Mouse (Mus musculus) embryonic facial prominence, embryonic 11.5 days (tissue): ENCODE measurements at regions not wholly inside any gene's neighbourhood (a gene's known extent, or its start where the extent isn't known, plus 50 kb on each side); places are given as distances from the start of the nearest gene placed in this dataset.

Source experiments
- ATAC-seq: fragments of 200-750 bp; cut with Nextera tagmentation; replicated peaks from 2 replicates; pipeline ENCODE4 v1.8.0; 2017; ENCODE audit warnings: low read depth; ENCODE audit not compliant: insufficient number of reproducible peaks, low FRiP score, low TSS enrichment
- DNase-seq: peaks from one replicate; pipeline ENCODE4 v3.0.0-alpha.2; 2015; ENCODE audit warnings: low spot score
- H3K27ac ChIP-seq: fragments of 300-500 bp; sonication (generic); replicated peaks from 2 replicates; pipeline ENCODE4 v1.5.1; 2014; ENCODE audit warnings: mild to moderate bottlenecking, low read depth, low read length, control low read depth
- H3K27me3 ChIP-seq: fragments of 300-500 bp; sonication (generic); 2 replicates; pipeline ENCODE4 v1.6.1; 2014; ENCODE audit warnings: mild to moderate bottlenecking, low read length, moderate library complexity, mixed read lengths; ENCODE audit not compliant: control insufficient read depth, insufficient read depth
- H3K36me3 ChIP-seq: fragments of 300-500 bp; sonication (generic); replicated peaks from 2 replicates; pipeline ENCODE4 v1.6.1; 2014; ENCODE audit warnings: low read depth, mild to moderate bottlenecking, low read length, moderate library complexity, mixed read lengths; ENCODE audit not compliant: control insufficient read depth, insufficient read depth
- H3K4me1 ChIP-seq: fragments of 300-500 bp; sonication (generic); 2 replicates; pipeline ENCODE4 v1.6.1; 2014; ENCODE audit warnings: low read length, mixed read lengths; ENCODE audit not compliant: control insufficient read depth, insufficient read depth
- H3K4me2 ChIP-seq: fragments of 300-500 bp; sonication (generic); 2 replicates; pipeline ENCODE4 v1.6.1; 2014; ENCODE audit warnings: low read depth, mild to moderate bottlenecking, control low read depth, low read length, moderate library complexity
- H3K4me3 ChIP-seq: fragments of 300-500 bp; sonication (generic); 2 replicates; pipeline ENCODE4 v1.5.1; 2014; ENCODE audit warnings: low read depth, low read length, control low read depth
- H3K9ac ChIP-seq: fragments of 300-500 bp; sonication (generic); replicated peaks from 2 replicates; pipeline ENCODE4 v1.6.1; 2014; ENCODE audit warnings: mild to moderate bottlenecking, control low read depth, low read length
- H3K9me3 ChIP-seq: fragments of 300-500 bp; sonication (generic); replicated peaks from 2 replicates; pipeline ENCODE4 v1.6.1; 2016; ENCODE audit warnings: mild to moderate bottlenecking, low read length, inconsistent platforms, mixed read lengths; ENCODE audit not compliant: control insufficient read depth
- WGBS: fragments of 180-500 bp; shearing (Covaris S2); extraction: QIAGEN DNeasy Blood & Tissue Kit; methylation state at CpG from one replicate; pipeline ENCODE4 v1.1.7; 2014; 5-methylcytosine and 5-hydroxymethylcytosine counted together

GRCm38 (mm10) chr14:76931398-76931797 is 105.2 kb upstream of the Ccdc122 start:
- Histone ChIP-seq H3K27me3 (no peaks in the 10 kb centered on the region), H3K4me2 (no peak overlapping the region), H3K4me3 (no peak overlapping the region), H3K36me3 (no peaks in the 10 kb centered on the region), H3K27ac (no peak overlapping the region), H3K9ac (no peak overlapping the region), H3K9me3 (no peaks in the 10 kb centered on the region), H3K4me1 (no peaks in the 10 kb centered on the region)
- DNase-seq (peak; percentile 17), ATAC-seq (no peak)
- WGBS = 29% methylated on average over 1 of the region's 1 CpGs

DNA sequence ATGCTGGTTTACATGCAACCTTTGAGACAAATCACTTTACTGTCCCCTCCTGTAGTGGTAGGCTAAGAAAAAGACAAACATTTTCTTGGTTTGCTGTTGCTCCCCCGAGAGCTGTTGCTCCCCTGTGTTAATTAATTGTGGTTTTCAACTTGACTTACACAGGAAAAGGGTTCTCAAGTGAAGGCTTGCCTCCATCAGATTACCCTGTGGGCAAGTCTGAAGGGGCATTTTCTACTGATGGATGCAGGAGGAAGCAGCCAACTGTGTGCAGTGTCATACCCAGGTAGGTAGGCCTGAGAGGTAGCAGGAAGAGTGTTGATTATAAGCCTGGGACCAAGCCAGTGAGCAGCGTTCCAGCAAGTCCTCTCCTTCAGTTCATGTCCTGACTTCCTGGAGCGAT is 107.0 kb upstream of the Ccdc122 start:
- Histone ChIP-seq H3K4me2 (no peak overlapping the region), H3K4me3 (no peak overlapping the region), H3K9ac (no peak overlapping the region), H3K9me3 (no peaks in the 10 kb centered on the region), H3K27ac (no peak overlapping the region), H3K4me1 (no peaks in the 10 kb centered on the region), H3K27me3 (no peaks in the 10 kb centered on the region), H3K36me3 (no peaks in the 10 kb centered on the region)
- DNase-seq (no peak), ATAC-seq (no peak)
- 80% methylated on average over 3 of the region's 3 CpGs for WGBS

GRCm38 (mm10) chr14:76928706-76929105 is 107.9 kb upstream of the Ccdc122 start:
- H3K9ac ChIP-seq = no peak overlapping the region
- H3K4me1 ChIP-seq = no peaks in the 10 kb centered on the region
- no peaks in the 10 kb centered on the region for H3K36me3 ChIP-seq
- ATAC-seq (no peak), DNase-seq (no peak)
- no peak overlapping the region for H3K4me3 ChIP-seq
- H3K27me3 ChIP-seq = no peaks in the 10 kb centered on the region
- no peak overlapping the region for H3K27ac ChIP-seq
- 92% methylated on average over 3 of the region's 3 CpGs for WGBS
- no peaks in the 10 kb centered on the region for H3K9me3 ChIP-seq
- H3K4me2 ChIP-seq = no peak overlapping the region

- Histone ChIP-seq H3K9me3 (no peaks in the 10 kb centered on the region), H3K4me2 (no peak overlapping the region), H3K9ac (no peak overlapping the region), H3K27me3 (no peaks in the 10 kb centered on the region), H3K36me3 (no peaks in the 10 kb centered on the region), H3K4me3 (no peak overlapping the region), H3K27ac (no peak overlapping the region), H3K4me1 (no peaks in the 10 kb centered on the region)
- 70% methylated on average over 5 of the region's 5 CpGs for WGBS
- ATAC-seq (no peak), DNase-seq (no peak)
Measured at GRCm38 (mm10) chr14:76927245-76927806, 109.2 kb upstream of the Ccdc122 start.

- 82% methylated on average over 7 of the region's 7 CpGs for WGBS
- Histone ChIP-seq H3K27me3 (no peaks in the 10 kb centered on the region), H3K9ac (no peak overlapping the region), H3K4me2 (no peak overlapping the region), H3K27ac (no peak overlapping the region), H3K9me3 (no peaks in the 10 kb centered on the region), H3K4me3 (no peak overlapping the region), H3K36me3 (no peaks in the 10 kb centered on the region), H3K4me1 (no peaks in the 10 kb centered on the region)
- ATAC-seq = no peak
- no peak for DNase-seq
Measured at GRCm38 (mm10) chr14:76926416-76926815, 110.2 kb upstream of the Ccdc122 start.

DNA sequence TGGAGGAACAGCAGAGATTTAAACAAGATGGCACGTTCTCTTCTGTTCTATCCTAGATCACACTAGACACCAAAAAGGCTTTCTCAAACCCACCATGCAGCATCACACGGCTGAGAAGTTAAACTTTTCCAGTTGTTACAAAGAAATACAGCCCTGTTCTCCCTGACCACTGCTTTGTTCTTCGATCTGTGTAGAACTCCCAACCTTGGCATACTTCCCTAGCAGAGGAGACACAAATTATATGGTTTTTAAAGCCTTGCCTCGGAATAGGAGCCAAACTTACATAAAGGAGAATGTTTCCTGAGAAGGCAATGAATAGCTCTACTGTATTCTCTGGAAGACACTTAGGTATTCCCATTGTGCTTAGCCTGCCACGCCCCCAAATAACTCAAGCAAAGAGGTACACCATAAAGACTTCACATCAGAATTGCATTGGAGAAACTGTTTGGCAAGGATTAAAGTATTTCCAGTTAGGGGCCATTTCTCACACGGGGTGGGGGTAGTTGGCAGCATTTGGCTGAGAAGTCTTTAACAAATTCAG is 114.1 kb upstream of the Ccdc122 start:
- no peak overlapping the region for H3K4me3 ChIP-seq
- no peak for ATAC-seq

GRCm38 (mm10) chr14:76918091-76918490 is 118.5 kb upstream of the Ccdc122 start:
- WGBS = 79% methylated on average over 3 of the region's 3 CpGs
- H3K9me3 ChIP-seq = no peaks in the 10 kb centered on the region
- no peak overlapping the region for H3K4me2 ChIP-seq
- no peak overlapping the region for H3K27ac ChIP-seq
- no peak for ATAC-seq
- no peaks in the 10 kb centered on the region for H3K36me3 ChIP-seq
- no peak overlapping the region for H3K4me3 ChIP-seq
- no peaks in the 10 kb centered on the region for H3K27me3 ChIP-seq
- H3K9ac ChIP-seq = no peak overlapping the region
- H3K4me1 ChIP-seq = no peaks in the 10 kb centered on the region
- no peak for DNase-seq

More for the DNA sequence above, 114.1 kb upstream of the Ccdc122 start:
- 74% methylated on average over 6 of the region's 6 CpGs for WGBS
- Histone ChIP-seq H3K27ac (no peak overlapping the region), H3K9me3 (no peaks in the 10 kb centered on the region), H3K36me3 (no peaks in the 10 kb centered on the region), H3K9ac (no peak overlapping the region), H3K4me1 (no peaks in the 10 kb centered on the region), H3K4me2 (no peak overlapping the region), H3K27me3 (no peaks in the 10 kb centered on the region)
- DNase-seq = no peak

- Histone ChIP-seq H3K4me2 (no peak overlapping the region), H3K9me3 (no peaks in the 10 kb centered on the region), H3K4me1 (no peaks in the 10 kb centered on the region; the same call in 1 of the 2 replicates), H3K27me3 (no peaks in the 10 kb centered on the region), H3K27ac (no peak overlapping the region), H3K36me3 (no peaks in the 10 kb centered on the region), H3K9ac (no peak overlapping the region), H3K4me3 (no peak overlapping the region)
- DNase-seq (no peak), ATAC-seq (no peak)
- WGBS = 90% methylated on average over 10 of the region's 10 CpGs
Measured at GRCm38 (mm10) chr14:76917139-76917929, 119.2 kb upstream of the Ccdc122 start.
